Mouse (Mus musculus) liver, embryonic 12.5 days (tissue): Measurements from ENCODE around the gene Bcat1. TPM values are rescaled to one million over a fixed set of nuclear protein-coding genes. Genes with fewer than 3 reads are reported as not detected.

Experiments used
- ATAC-seq: fragments of 200-750 bp; cut with Nextera tagmentation; 2 replicates; pipeline ENCODE4 v1.8.0; 2017; ENCODE audit warnings: moderate number of reproducible peaks, mild to moderate bottlenecking, moderate library complexity
- H3K27ac ChIP-seq: fragments of 300-500 bp; sonication (generic); 2 replicates; pipeline ENCODE4 v1.5.1; 2016; ENCODE audit warnings: mild to moderate bottlenecking
- H3K27me3 ChIP-seq: fragments of 300-500 bp; sonication (generic); replicated peaks from 2 replicates; pipeline ENCODE4 v1.6.1; 2016; ENCODE audit warnings: mild to moderate bottlenecking, moderate library complexity
- H3K36me3 ChIP-seq: fragments of 300-500 bp; sonication (generic); 2 replicates; pipeline ENCODE4 v1.6.1; 2016; ENCODE audit warnings: mild to moderate bottlenecking, moderate library complexity
- H3K4me1 ChIP-seq: fragments of 300-500 bp; sonication (generic); 2 replicates; pipeline ENCODE4 v1.6.1; 2016
- H3K4me2 ChIP-seq: fragments of 300-500 bp; sonication (generic); 2 replicates; pipeline ENCODE4 v1.6.1; 2016; ENCODE audit warnings: mild to moderate bottlenecking, moderate library complexity
- H3K4me3 ChIP-seq: fragments of 300-500 bp; sonication (generic); 2 replicates; pipeline ENCODE4 v1.5.1; 2016; ENCODE audit warnings: mild to moderate bottlenecking, moderate library complexity
- H3K9ac ChIP-seq: fragments of 300-500 bp; sonication (generic); 2 replicates; pipeline ENCODE4 v1.6.1; 2016; ENCODE audit warnings: mild to moderate bottlenecking, moderate library complexity
- H3K9me3 ChIP-seq: fragments of 300-500 bp; sonication (generic); replicated peaks from 2 replicates; pipeline ENCODE4 v1.6.1; 2016; ENCODE audit warnings: mild to moderate bottlenecking, moderate library complexity
- WGBS: fragments of 180-500 bp; shearing (Covaris S2); methylation state at CpG from one replicate; pipeline ENCODE4 v1.1.7; 2016; ENCODE audit not compliant: insufficient replicate concordance; 5-methylcytosine and 5-hydroxymethylcytosine counted together
- polyA plus RNA-seq: library from polyadenylated mRNA; unstranded; fragments of >200 nt; fragmentation: Nextera tagmentation; extraction: Ambion mirVana; gene quantifications from 2 replicates; pipeline ENCODE4 v1.2.1, GENCODE M21; 2016

Bcat1 gene
- 0.93 and 1.5 TPM in 2 replicates for polyA plus RNA-seq

GRCm38 (mm10) chr6:145075548-145076224 lies at the start of gene Bcat1:
Gene Bcat1 (minus strand): TSS chr6:145076184.
- ATAC-seq = peak; percentile 35; the same call in 1 of the 2 replicates
- under 1% methylated on average over 39 of the region's 39 CpGs for WGBS
- Histone ChIP-seq H3K4me3 (peak within 1 kb of the TSS; percentile 33), H3K27me3 (peaks cover 60% of the 10 kb centered on the region), H3K4me2 (peak within 1 kb of the TSS; percentile 62), H3K27ac (no peak within 1 kb of the TSS), H3K36me3 (no peaks in the 10 kb centered on the region), H3K9me3 (no peaks in the 10 kb centered on the region), H3K4me1 (peaks cover 8% of the 10 kb centered on the region; the same call in 1 of the 2 replicates), H3K9ac (no peak within 1 kb of the TSS)

- 33% methylated on average over 7 of the region's 7 CpGs for WGBS
- H3K27me3 ChIP-seq = no peaks in the 10 kb centered on the region
- H3K4me3 ChIP-seq = no peak overlapping the region
- 0 out of 2 replicates have a peak overlapping the region, but pooled peaks have one; percentile 16 for H3K27ac ChIP-seq
- H3K4me2 ChIP-seq = no peak overlapping the region
- peaks cover 7% of the 10 kb centered on the region; the same call in 1 of the 2 replicates for H3K9me3 ChIP-seq
- H3K9ac ChIP-seq = peak overlapping the region; percentile 31; the same call in 1 of the 2 replicates
- 0 out of 2 replicates have a peak, but pooled peaks cover 4% of the 10 kb centered on the region for H3K36me3 ChIP-seq
- peaks cover 62% of the 10 kb centered on the region for H3K4me1 ChIP-seq
- no peak for ATAC-seq
Measured at GRCm38 (mm10) chr6:145125591-145126113, 49.7 kb upstream of the Bcat1 start.

- 15% methylated on average over 1 of the region's 1 CpGs for WGBS
- H3K27ac ChIP-seq = 0 out of 2 replicates have a peak overlapping the region, but pooled peaks have one; percentile 23
- peaks cover 70% of the 10 kb centered on the region for H3K4me1 ChIP-seq
Measured at GRCm38 (mm10) chr6:145124621-145125020, 48.6 kb upstream of the Bcat1 start.

GRCm38 (mm10) chr6:145123136-145124060 lies 47.4 kb upstream of the Bcat1 start:
- Histone ChIP-seq H3K9me3 (peaks cover 7% of the 10 kb centered on the region; the same call in 1 of the 2 replicates), H3K4me1 (peaks cover 64% of the 10 kb centered on the region), H3K9ac (no peak overlapping the region), H3K27ac (peak overlapping the region; percentile 77; the same call in 1 of the 2 replicates), H3K4me2 (peak overlapping the region; percentile 60), H3K4me3 (peak overlapping the region; percentile 49), H3K36me3 (0 out of 2 replicates have a peak, but pooled peaks cover 4% of the 10 kb centered on the region), H3K27me3 (no peaks in the 10 kb centered on the region)
- 31% methylated on average over 11 of the region's 11 CpGs for WGBS
- peak; percentile 27; the same call in 1 of the 2 replicates for ATAC-seq

More at GRCm38 (mm10) chr6:145124621-145125020, 48.6 kb upstream of the Bcat1 start:
- peak; percentile 74 for ATAC-seq
- 0 out of 2 replicates have a peak, but pooled peaks cover 4% of the 10 kb centered on the region for H3K36me3 ChIP-seq
- peaks cover 7% of the 10 kb centered on the region; the same call in 1 of the 2 replicates for H3K9me3 ChIP-seq
- H3K9ac ChIP-seq = no peak overlapping the region
- peak overlapping the region; percentile 3 for H3K4me2 ChIP-seq
- H3K4me3 ChIP-seq = no peak overlapping the region
- H3K27me3 ChIP-seq = no peaks in the 10 kb centered on the region

GRCm38 (mm10) chr6:145122423-145123059 lies 46.6 kb upstream of the Bcat1 start:
- Histone ChIP-seq H3K27me3 (no peaks in the 10 kb centered on the region), H3K9me3 (peaks cover 5% of the 10 kb centered on the region; the same call in 1 of the 2 replicates), H3K36me3 (0 out of 2 replicates have a peak, but pooled peaks cover 4% of the 10 kb centered on the region), H3K4me2 (peak overlapping the region; percentile 60), H3K9ac (peak overlapping the region; percentile 59), H3K4me1 (peaks cover 63% of the 10 kb centered on the region), H3K4me3 (peak overlapping the region; percentile 49), H3K27ac (peak overlapping the region; percentile 77; the same call in 1 of the 2 replicates)
- ATAC-seq = no peak
- WGBS = 47% methylated on average over 8 of the region's 8 CpGs

GRCm38 (mm10) chr6:145121590-145122420 lies 45.8 kb upstream of the Bcat1 start:
- Histone ChIP-seq H3K27ac (peak overlapping the region; percentile 77), H3K4me1 (peaks cover 66% of the 10 kb centered on the region), H3K4me2 (peak overlapping the region; percentile 60), H3K9me3 (no peaks in the 10 kb centered on the region), H3K36me3 (no peaks in the 10 kb centered on the region), H3K27me3 (no peaks in the 10 kb centered on the region), H3K9ac (peak overlapping the region; percentile 59), H3K4me3 (peak overlapping the region; percentile 49)
- peak; percentile 31 for ATAC-seq
- WGBS = 14% methylated on average over 21 of the region's 21 CpGs

GRCm38 (mm10) chr6:145120787-145121589 lies 45.0 kb upstream of the Bcat1 start:
- H3K4me2 ChIP-seq = peak overlapping the region; percentile 60
- no peaks in the 10 kb centered on the region for H3K9me3 ChIP-seq
- peak overlapping the region; percentile 77 for H3K27ac ChIP-seq
- ATAC-seq = no peak
- no peaks in the 10 kb centered on the region for H3K36me3 ChIP-seq
- peak overlapping the region; percentile 49 for H3K4me3 ChIP-seq
- 6% methylated on average over 18 of the region's 18 CpGs for WGBS
- H3K27me3 ChIP-seq = no peaks in the 10 kb centered on the region
- H3K9ac ChIP-seq = peak overlapping the region; percentile 59; the same call in 1 of the 2 replicates
- peaks cover 72% of the 10 kb centered on the region for H3K4me1 ChIP-seq

- Histone ChIP-seq H3K4me1 (peaks cover 71% of the 10 kb centered on the region), H3K9me3 (no peaks in the 10 kb centered on the region), H3K27me3 (no peaks in the 10 kb centered on the region), H3K36me3 (no peaks in the 10 kb centered on the region), H3K4me3 (no peak overlapping the region), H3K27ac (no peak overlapping the region), H3K4me2 (no peak overlapping the region), H3K9ac (no peak overlapping the region)
- WGBS = 47% methylated on average over 2 of the region's 2 CpGs
- ATAC-seq = no peak
Measured at GRCm38 (mm10) chr6:145120086-145120485, 44.1 kb upstream of the Bcat1 start.

- Histone ChIP-seq H3K36me3 (no peaks in the 10 kb centered on the region), H3K4me2 (peak overlapping the region; percentile 34), H3K4me1 (peaks cover 32% of the 10 kb centered on the region), H3K4me3 (no peak overlapping the region), H3K9me3 (no peaks in the 10 kb centered on the region), H3K9ac (0 out of 2 replicates have a peak overlapping the region, but pooled peaks have one; percentile 17), H3K27me3 (no peaks in the 10 kb centered on the region), H3K27ac (peak overlapping the region; percentile 45)
- WGBS = 29% methylated on average over 4 of the region's 4 CpGs
- peak; percentile 25; the same call in 1 of the 2 replicates for ATAC-seq
Measured at GRCm38 (mm10) chr6:145116098-145116672, 40.2 kb upstream of the Bcat1 start.
